Mouse (Mus musculus): ENCODE data around the gene Atp2b4.

DNA sequence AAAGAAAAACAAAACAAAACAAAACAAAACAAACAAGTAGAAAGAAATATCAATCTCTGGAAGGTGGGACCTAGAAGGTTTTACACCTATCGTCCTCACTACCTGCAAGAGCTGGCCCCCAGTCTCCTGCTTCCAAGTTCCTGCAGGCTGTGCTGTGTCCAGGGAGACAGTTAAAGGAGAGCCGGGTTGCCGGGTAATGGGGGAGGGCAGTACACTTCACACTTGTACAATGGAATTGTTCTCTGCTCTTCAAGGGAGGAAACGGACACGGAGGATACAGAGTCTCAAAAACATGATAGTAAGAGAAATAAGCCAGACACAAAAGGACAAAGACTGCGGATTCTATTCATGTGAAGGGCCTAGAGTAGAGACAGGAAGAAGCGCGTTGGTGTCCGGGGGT lies 28.3 kb downstream of the Atp2b4 start:
- no peak for TF ChIP-seq POLR2A (IDR thresholded peaks at IDR 0.05; ENCODE audit: low read depth, low read length)
- no peak for TF ChIP-seq CTCF (IDR thresholded peaks at IDR 0.05; ENCODE audit: extremely low read depth, insufficient read depth, insufficient read length, insufficient replicate concordance)
